Mouse (Mus musculus) left cerebral cortex, postnatal 36 days (tissue): ENCODE data around the gene Clptm1. TPM values are rescaled to one million over a fixed set of nuclear protein-coding genes. Genes with fewer than 3 reads are reported as not detected.

Source experiments
- total RNA-seq, 2 experiments: library from RNA; stranded (reverse); gene quantifications; 2 replicates each; pipeline ENCODE4 v1.2.3; 2021

Clptm1 gene
- total RNA-seq, 2 experiments from 2014 or later: 147 to 157 TPM

Other genes starting within 250 kb of the Clptm1 start
- gene Mark4, start 206.2 kb downstream of the Clptm1 start, total RNA-seq: 10 to 100 TPM; 76.8 to 77.7 TPM
- under 1 TPM; 0.23 to 0.52 TPM for gene Exoc3l2, start 201.7 kb downstream of the Clptm1 start, total RNA-seq
- gene Bloc1s3, start 156.7 kb downstream of the Clptm1 start, total RNA-seq: 1 to 10 TPM; 6.8 to 7.2 TPM
- 10 to 100 TPM; 18.2 to 19.5 TPM for gene Trappc6a, start 156.6 kb downstream of the Clptm1 start, total RNA-seq
- under 1 TPM; 0.68 to 0.94 TPM for gene Nkpd1, start 147.2 kb downstream of the Clptm1 start, total RNA-seq
- 100 to 1,000 TPM; 135 to 140 TPM for gene Ppp1r37, start 102.0 kb downstream of the Clptm1 start, total RNA-seq
- 1 to 10 TPM; 1.2 to 1.3 TPM for gene Zfp296, start 87.7 kb downstream of the Clptm1 start, total RNA-seq
- 10 to 100 TPM; 52.6 to 54.1 TPM for gene Gemin7, start 87.4 kb downstream of the Clptm1 start, total RNA-seq
- gene Clasrp, start 60.5 kb downstream of the Clptm1 start, total RNA-seq: 100 to 1,000 TPM in 1 of 2 experiments, 10 to 100 TPM in 1; 65.1 to 110 TPM
- 1 to 10 TPM; 4.6 to 6.7 TPM for gene Relb, start 35.6 kb downstream of the Clptm1 start, total RNA-seq
- gene Apoc2, start 12.9 kb upstream of the Clptm1 start, total RNA-seq: not detected
- not detected for gene Gm44805, start 16.4 kb upstream of the Clptm1 start, total RNA-seq
- gene Apoc4, start 16.4 kb upstream of the Clptm1 start, total RNA-seq: not detected
- gene Apoc1, start 27.6 kb upstream of the Clptm1 start, total RNA-seq: 1 to 10 TPM; 1.5 to 2.9 TPM
- 1,000 to 10,000 TPM; 1,886 to 2,087 TPM for gene Apoe, start 34.2 kb upstream of the Clptm1 start, total RNA-seq
- gene Tomm40, start 50.4 kb upstream of the Clptm1 start, total RNA-seq: 100 to 1,000 TPM; 113 to 125 TPM
- 1 to 10 TPM; 7.2 to 9.3 TPM for gene Nectin2, start 85.5 kb upstream of the Clptm1 start, total RNA-seq
- 10 to 100 TPM; 12.2 to 13.1 TPM for gene Bcam, start 106.0 kb upstream of the Clptm1 start, total RNA-seq
- gene Cblc, start 131.8 kb upstream of the Clptm1 start, total RNA-seq: not detected
- under 1 TPM; 0.27 to 0.32 TPM for gene Bcl3, start 157.7 kb upstream of the Clptm1 start, total RNA-seq
- gene Gm19345, start 187.0 kb upstream of the Clptm1 start, total RNA-seq: 1 to 10 TPM; 1.2 to 2.1 TPM
- not detected for gene Ceacam16, start 196.3 kb upstream of the Clptm1 start, total RNA-seq
- gene Ceacam19, start 222.9 kb upstream of the Clptm1 start, total RNA-seq: not detected